Mouse (Mus musculus): Measurements from ENCODE around the gene Ctdspl2. TPM values are rescaled to one million over a fixed set of nuclear protein-coding genes. Genes with fewer than 3 reads are reported as not detected.
A peak's percentile ranks its signal among the peaks of the same experiment; 100 is the strongest.
"Not testable (repeated sequence)": the region's sequence is repeated elsewhere in the genome, so short reads cannot be mapped to it uniquely, and the experiment has no call there.

The Ctdspl2 gene
- 10 to 100 TPM; 58.7 to 86.3 (median 68.9) TPM for polyA plus RNA-seq (2017; shearing (Covaris generic))

DNA sequence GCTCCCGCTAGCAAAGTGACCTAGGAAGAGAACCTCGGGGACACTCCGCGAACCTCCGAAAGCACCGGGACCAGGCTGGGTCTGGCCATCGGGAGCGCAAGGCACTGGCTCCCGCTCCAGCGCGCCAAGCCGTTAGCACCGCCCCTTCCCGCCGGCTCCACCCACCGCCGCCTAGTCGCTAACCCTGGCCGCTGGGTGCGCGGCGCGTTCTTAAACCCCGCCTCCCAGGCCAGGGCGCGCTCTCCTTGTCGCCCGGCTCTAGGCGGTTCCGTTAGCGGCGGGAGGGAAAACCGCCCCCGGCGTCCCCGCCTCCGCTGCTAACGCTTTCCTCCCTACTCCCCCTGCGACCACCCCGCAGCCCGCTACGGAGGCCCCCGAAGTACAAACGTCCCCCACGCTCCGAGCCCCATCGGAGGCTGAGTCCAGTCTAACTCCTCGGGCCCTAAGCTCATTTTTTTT lies at the start of gene Ctdspl2, which contains the start of gene Mageb3:
Ctdspl2 (plus strand) TSS at position 237 of the 459 bp plus-strand sequence.
Mageb3 (minus strand) TSS at position 328 of the 459 bp plus-strand sequence.
- peak; percentile 94 for ATAC-seq

DNA sequence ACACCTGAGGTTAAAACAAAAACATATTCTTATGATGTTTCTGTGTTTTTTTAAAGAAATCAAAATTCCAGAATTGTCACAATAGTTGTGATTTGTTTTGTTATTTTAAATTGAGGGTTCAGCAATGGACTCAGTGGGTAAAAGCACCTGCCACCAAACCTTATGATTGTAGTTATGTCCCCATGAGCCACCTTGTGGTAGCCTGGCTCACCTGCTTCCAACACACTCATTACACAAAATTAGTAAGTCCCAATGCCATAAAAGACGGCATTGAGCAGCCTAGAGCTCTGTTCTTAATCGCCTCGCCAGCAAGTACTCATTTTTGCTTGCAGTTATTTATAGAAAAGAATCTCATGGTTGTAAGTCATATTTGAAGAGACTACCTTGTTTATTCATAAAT lies 45.8 kb upstream of the Ctdspl2 start:
- ATAC-seq, result no peak

DNA sequence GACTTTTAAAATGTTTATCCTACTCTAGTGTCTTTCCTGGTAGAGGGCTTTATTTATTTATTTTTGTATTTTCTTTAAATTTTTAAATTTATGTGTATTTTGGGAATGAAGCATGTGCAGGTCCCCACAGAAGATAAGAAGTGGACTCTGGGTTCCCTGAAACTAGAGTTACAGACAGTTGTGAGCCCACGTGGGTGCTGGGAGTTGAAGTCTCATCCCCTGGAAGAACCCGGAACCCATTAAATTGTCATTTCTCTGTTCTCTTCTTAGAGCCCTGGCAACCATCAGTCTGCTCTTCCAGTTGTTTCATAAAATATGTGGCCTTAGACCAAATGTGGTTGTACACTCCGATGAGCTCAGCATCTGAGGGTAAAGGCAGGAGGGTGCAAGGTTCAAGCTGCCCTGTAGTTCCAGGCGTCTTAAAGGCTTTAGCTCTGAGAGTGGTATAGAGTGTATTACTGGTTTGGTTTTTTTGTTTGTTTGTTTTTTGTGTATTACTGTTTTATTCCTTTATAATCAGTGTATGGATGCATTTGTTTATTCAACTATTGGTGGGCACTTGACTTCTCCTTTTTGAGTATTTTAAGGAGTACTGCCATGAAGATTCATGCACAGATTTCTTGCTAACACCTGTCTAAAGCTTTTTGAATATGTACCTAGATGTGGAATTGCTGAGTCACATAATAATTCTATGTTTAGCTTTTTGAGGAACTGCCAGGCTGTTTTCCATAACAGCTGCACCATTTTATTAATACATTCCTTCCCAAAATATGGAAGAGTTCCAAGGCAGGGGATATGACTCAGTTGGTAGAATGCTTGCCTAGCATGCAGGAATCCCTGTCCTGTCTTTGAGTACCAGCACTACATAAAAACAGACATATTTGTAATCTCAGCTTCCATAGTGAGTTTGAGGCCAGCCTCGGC lies 39.5 kb upstream of the Ctdspl2 start:
- no peak for ATAC-seq

DNA sequence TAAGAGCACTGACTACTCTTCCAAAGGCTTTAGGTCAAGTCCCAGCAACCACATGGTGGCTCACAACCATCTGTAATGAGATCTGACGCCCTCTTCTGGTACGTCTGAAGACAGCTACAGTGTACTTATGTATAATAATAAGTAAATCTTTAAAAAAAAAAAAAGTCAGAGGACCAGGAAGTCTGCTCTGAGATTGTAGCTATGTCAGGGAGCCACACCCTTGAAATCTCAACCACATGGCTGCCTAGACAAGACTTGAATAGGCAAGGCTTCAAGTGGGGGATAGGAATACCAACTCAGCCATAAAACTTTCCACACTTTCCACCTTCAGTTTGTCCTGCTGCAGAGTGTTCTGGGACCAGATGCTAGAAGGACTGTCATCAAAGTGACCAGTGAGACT lies 18.2 kb upstream of the Ctdspl2 start:
- not testable (repeated sequence) for ATAC-seq

DNA sequence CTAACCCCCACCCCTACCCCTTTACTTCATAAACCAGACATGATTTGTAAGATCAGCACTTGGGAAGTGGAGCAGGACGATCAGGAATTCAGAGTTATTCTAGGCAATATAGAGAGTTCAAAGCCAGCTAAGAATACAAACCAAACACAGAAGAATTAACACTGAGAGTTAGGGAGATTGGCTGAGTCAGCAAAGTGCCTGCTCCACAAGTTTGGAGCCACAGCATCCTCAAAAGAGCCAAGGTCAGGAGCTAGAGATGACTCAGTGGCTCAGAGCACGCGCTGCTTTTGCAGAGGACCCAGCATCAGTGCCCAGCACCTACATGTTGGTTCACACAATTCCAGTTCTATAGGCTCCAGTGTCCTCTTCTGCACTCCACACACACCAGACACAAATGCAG lies 12.4 kb upstream of the Ctdspl2 start:
- ATAC-seq, result no peak

DNA sequence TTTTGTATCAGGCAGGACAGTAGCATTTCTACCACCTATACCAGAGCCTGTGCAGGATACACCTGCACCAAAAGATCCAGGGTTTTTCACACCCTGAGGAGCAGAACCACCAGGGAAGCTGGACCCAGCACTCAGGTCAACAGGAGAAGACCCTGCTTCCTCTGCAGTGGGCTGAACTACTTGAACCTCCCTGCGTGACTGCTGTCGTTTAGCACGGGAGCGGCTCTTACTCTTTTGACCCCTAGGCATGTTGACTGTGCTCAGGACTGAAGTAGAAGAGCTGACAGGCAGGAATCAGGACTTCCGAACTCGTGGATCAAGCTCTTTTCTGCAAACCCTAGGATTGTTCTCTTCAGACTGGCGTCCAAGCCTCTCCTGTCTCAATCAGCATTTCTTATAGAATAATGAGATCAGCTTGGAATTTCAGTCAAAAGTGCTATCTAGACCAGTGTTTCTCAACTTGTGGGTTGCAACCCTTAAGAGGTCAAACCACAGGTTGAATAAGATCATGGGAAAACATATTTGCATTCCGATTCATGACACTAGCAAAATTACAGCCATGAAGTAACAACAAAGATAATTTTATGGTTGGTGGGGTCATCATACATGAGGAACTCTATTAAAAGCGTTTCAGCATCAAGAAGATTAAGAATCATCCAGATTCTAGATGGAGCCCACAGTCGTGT lies 687 bp upstream of the Ctdspl2 start:
- no peak for ATAC-seq

DNA sequence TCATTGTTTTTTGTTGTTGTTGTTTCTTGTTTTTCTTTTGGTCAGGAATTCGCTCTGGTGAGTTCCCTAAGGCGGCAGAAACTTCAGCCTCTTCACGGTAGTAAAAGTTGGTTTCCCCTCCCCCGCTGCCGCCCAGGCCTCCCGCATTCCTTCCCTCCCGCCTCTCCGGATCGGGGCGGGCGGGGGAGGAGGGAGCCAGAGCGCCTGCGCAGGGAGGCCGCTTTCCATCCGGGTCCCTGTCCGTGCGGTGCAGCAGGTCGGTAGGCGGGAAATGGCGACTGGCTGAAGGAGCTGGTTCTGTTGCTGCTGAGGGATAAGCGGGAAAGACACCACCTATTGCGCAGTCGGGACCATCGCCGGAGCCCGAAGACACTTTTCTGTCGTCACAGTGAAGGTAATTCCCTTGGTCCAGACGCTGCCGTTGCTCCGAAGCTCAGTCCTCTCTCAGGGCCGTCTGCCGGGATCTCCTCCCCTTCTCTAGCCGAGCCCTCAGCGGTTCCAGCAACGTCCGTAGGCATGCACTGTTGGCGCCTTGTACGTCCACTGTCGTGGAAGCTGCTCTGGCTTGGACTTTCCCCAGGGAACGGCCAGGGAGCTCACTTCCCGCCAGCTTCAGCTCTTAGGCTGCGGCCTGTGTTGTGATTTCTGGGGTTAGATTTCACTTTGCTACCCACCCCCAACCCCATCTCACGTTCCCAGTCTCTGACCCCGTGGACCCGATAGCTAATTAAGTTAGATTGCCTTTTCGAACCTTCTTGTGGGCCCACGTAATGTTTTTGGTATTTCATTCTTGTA lies 620 bp downstream of the Ctdspl2 start:
- peak; percentile 70 for ATAC-seq

DNA sequence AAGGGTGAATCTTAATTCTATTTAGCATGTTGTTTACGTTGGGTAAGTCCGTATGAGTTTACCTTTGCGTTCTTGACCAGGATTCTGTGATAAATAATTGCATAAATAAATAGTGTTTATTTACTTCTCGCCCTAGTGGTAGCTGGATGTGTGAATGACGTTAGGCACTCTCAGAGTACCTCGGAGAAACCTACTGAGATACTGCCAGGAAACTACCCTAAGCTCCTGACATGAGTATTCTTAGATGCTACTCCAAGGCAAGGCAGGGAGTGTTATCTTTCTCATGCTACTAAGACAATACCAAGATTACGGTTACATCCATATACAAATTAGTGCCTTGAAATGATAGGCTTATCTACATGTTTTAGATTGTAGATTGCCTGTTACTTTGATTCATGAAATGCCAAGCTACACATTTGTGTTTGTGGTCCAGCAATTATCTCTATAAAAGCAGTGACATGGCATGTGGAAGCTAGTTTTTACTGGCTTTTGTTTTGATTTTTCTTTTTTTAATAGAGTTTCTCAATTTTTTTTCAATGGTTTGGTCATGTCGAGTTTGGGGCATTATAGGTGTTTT lies 1.5 kb downstream of the Ctdspl2 start:
- ATAC-seq, result no peak

DNA sequence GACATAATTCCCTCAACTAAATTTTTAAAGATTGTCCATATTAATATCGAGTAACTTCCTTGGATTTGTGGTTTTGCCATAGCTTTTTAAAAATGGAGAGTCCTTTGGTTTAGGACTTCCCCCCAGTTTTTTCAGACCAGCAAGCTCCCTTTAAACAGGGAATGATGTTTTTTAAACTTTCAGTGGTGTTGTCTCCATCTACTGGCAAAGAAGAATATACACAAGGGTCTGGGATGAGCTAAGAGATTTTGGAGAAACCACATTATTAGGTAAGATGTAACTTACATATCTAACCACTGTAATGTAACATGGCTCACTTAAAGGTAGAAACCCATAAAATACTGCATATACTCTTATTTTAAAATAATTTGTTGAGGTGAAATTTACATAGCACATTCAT lies 39.9 kb downstream of the Ctdspl2 start:
- ATAC-seq, result no peak

DNA sequence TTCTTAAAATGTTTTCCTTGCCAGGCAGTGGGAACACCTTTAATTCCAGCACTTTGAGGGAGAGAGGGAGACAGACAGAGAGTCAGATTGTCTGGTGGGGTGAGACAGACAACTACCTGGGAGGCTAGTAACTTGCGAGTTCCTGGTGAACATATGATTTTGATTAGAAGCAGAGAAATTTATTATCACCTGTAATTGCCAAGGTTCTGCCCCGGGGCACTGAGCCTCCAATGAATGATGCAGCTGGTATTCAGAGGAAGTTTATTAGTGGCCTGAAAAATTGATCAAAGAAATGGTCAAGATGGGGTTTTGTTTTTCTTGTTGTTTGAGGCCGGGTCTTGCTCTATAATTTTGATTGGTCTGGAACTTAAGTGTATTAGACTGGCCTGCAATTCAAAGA lies 53.0 kb downstream of the Ctdspl2 start:
- no peak for ATAC-seq

DNA sequence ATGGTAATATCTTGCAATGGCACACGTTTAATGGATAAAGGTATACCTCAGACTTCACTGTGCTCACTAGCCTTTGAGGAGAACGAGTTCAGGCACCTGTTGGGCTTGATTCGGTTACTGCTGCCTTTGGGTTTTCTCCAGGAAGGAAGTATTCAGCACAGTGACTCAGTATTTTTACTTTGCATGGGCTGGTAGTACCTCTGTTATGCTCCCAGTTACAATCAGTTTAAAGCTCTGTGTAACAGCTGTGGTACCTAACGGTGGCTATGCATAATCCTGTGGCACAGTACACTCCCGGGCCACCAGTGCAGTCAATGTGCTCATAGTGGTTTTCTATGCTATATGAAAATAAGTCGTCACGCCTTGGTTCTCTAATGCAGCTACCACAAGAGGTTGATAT lies 55.6 kb downstream of the Ctdspl2 start:
- no peak for ATAC-seq

DNA sequence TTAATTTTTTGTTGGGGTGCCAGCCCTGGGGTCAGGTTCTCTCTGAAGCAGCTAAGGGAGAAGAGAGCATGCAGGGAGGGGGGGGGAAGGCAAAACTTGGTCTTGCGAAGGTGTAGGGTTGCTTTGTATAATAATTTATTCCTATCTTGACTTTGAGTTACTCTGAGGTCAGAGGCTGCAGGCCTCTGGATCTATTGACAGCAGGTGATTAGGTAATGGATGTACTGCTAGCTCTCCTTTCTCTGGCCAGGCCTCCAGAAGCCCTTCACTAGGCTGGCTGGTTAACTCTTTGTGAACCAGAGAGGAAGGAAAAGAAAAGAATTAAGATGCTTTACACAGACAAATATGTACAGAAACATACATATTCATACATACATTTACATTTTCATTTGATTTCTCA lies 62.9 kb downstream of the Ctdspl2 start:
- no peak for ATAC-seq

DNA sequence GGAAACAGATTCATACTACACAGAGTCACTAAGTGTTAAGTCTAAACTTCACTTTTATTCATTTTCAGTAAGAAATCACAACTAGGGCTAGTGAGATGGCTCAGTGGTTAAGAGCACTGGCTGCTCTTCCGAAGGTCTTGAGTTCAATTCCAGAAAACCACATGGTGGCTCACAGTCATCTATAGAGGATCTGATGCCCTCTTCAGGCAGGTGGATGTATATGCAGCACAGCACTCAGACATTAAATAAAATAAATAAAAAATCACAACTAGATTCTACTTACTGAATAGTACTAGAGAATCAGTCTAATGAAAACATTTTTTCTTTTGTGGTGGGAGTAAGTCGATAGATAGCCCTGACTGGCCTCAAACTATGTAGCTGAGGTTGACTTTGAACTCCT lies 66.5 kb downstream of the Ctdspl2 start:
- peak; percentile 54 for ATAC-seq

DNA sequence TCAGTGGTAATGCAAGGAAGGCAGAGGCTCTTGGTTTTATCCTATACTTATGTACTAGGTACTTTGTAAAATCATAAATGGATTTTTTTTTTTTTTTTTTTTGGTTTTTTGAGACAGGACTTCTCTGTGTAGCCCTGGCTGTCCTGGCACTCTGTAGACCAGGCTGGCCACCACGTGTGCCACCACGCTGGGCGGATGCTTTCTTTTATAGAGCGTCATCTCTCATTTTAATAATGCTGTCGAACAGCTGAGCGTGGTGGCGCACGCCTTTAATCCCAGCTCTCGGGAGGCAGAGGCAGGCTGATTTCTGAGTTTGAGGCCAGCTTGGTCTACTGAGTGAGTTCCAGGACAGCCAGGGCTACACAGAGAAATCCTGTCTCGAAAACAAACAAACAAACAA lies 71.3 kb downstream of the Ctdspl2 start:
- ATAC-seq, result not testable (repeated sequence)

DNA sequence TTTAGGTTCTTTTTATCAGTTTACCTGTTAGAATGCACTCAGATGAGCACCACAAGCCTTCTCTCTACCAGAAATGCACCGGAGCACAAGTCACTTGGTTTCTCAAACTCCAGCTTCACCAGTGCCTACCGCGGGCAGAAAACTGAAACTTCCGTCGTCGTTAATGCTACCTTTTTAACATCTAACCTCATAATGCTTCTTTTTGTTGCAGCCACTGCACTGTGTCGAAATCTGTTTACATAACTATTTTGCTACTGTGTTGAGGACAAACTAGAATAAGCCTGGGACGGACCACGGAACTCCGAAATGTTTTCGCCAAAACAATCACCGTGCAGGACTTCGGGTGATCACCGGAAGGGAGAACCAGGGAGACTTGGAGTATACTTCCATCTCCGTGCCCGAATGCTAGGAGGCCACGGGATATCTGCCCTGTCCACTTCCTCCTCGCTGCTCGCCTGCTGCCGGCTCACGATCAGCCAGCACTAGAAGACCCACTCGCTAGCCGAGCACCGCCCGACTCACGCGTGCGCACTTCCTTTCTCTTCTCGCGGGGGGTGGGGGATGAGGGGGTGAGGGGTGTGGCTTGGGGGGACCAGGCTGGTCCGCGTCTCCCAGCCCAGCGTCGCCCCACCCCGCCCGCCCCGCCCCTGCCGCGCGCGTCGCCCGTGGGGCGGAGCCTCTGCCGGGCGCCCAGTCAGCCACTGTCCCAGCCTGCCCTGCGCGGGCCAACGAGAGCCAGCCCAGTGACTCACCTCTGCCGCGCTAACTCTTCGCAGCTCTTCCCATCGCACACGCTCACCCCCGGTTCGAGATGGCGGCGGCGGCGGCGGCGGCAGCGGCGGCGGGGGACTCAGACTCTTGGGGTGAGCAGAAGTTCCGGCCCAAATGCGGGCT lies 72.3 kb downstream of the Ctdspl2 start, which contains the start of gene Eif3j1:
Eif3j1 (plus strand) TSS at position 685 of the 894 bp plus-strand sequence.
- ATAC-seq, result peak; percentile 93

DNA sequence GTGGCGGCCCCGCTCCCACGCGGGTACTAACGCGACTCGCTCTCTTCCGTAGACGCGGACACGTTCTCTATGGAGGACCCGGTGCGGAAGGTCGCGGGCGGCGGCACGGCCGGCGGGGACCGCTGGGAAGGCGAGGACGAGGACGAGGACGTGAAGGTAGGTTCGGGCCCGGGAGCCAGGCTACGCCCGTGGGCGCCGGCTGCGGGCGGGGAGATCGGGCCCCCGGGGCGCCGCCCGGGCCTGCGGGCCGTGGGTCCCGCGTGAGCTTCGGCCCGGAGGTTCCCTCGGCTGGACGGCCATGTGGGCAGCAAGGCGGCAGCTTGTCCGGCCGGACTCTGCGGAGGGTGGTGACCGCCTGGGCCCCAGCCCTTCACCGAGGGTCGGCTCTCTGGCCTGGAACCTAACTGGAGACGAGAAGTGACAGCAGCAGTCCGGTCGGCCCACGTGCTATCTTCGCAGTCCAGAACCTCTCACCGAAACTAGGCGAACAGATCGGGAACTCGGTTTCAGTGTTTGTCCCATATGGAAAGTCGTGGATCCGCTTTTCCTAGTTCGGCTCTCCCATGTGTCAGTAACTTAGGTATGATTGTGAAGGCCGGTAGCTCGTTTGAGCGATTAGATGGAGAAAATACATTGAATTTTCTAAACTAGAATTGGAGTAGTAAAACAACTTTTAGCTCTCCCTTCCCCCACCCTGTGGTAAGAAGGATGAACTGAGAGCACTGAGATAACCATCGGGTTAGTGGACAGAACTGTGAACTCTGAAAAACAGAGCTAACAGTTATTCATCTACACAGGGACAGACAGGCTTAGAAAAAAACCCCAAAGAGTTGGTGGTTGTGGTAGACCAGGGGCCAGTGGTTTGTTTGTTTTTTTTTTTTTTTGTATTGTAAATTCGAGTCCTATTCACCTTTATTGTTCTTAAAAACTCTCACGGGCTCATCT lies 73.2 kb downstream of the Ctdspl2 start:
- no peak for ATAC-seq

DNA sequence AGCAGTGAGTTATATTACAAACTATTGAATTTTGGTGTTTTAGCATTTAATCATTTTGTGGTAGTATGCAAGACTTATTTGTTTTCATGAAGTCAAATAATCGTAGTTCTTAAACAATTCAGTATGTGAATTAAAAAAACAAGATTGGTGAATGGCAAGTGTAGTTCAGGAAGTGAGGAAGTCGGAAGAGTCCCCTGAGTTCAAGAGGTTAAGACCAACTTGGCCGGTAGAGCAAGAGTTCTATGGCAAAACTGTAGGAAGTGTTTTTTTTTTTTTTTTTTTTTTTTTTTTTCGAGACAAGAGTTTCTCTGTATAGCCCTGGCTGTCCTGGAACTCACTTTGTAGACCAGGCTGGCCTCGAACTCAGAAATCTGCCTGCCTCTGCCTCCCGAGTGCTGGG lies 76.2 kb downstream of the Ctdspl2 start:
- no peak for ATAC-seq

DNA sequence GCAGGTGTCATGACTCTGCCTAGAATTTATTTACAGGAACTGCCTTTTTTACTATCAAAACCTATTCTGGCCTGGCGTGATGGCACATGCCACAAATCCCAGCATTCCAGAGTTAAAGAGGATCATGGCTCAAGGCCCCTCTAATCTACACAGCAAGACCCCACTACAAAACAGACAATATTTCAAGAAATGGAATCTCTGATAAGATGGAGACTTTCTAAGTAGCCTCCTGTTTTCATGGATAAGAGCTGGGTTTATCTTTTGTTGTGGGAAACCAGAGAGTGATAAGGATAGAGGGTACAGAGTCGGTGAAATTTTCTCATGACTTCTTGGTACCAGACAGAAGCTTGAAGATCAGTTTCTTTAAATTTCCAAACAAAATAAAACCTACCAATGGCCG lies 80.3 kb downstream of the Ctdspl2 start:
- ATAC-seq, result no peak

DNA sequence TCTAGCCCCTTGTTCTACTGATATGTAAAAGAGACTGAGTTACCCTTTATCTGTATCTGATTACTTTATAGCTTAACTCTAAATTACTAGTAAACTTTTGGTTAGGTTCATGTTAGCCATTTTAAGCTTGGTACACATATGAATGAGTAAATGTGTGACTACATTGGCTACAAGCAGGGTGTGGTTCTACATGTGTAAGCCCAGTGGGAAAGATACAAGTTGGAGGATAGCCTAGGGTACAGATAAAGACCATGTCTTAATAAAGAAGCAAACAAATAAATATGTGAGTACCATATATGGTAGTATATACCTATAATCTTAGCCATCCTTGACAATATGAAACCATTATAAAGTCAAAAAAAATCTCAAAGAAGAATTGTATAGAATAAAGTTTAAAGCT lies 88.1 kb downstream of the Ctdspl2 start:
- ATAC-seq, result no peak

Data from inflammation-experienced regulatory T-cells, adult 6 months (primary cell).